Comparison of ENCODE assay signal across 8 mouse cellular contexts in genomic region chr3:67463450-67464372, GRCm38 (mm10). TPM values are rescaled to one million over a fixed set of nuclear protein-coding genes. Genes with fewer than 3 reads are reported as not detected.
DNase-seq lines count a peak whose midpoint lies in the region; TF ChIP-seq lines count a peak whose summit lies in the region.

Gene Lxn (minus strand): TSS chr3:67463926.

- WGBS in macrophage (ENCODE audit: missing documents), result 1% methylated on average over 43 of the region's 43 CpGs

- TF ChIP-seq CTCF in left cerebral cortex, adult 2 months (IDR thresholded peaks at IDR 0.05), result peak; percentile 20

- peak; percentile 70 for DNase-seq in adipocyte (ENCODE audit: low spot score)
- peak; percentile 71 for DNase-seq in embryo, embryonic 10.5 days (ENCODE audit: low spot score)
- peak; percentile 64 for DNase-seq in gastrocnemius, postnatal 14 days
- DNase-seq in induced T-regulatory cell, adult 2 months (ENCODE audit: low read depth), result peak; percentile 68
- peak; percentile 68 to 74 for DNase-seq in left cerebral cortex, adult 2 months (ENCODE audit: extremely low spot score in 1 of 2, low spot score in 2 of 2)
- peak; percentile 69 to 72 for DNase-seq in right cerebral cortex, adult 2 months (ENCODE audit: low spot score in 2 of 2)
- peak; percentile 30 for DNase-seq in urinary bladder, postnatal 10 days (ENCODE audit: low spot score)

- intact Hi-C loops in gastrocnemius, postnatal 14 days (cut with DNase I; ENCODE audit: low total_unique reads), result no loop called here
- intact Hi-C loops in left cerebral cortex, adult 2 months (cut with DNase I), result no loop called here

- H3K27ac ChIP-seq in left cerebral cortex, adult 2 months, result peak within 1 kb of the TSS; percentile 65
- peak within 1 kb of the TSS; percentile 56 for H3K27ac ChIP-seq in macrophage

- H3K79me2 ChIP-seq in macrophage (ENCODE audit: inconsistent target), result peaks cover 11% of the 10 kb centered on the region; the same call in 1 of the 2 replicates

- peaks cover 39% of the 10 kb centered on the region for H3K36me3 ChIP-seq in macrophage (ENCODE audit: inconsistent target)

- H3K4me3 ChIP-seq in left cerebral cortex, adult 2 months, result peak within 1 kb of the TSS; percentile 67
- peak within 1 kb of the TSS; percentile 75 for H3K4me3 ChIP-seq in macrophage (ENCODE audit: inconsistent target)

RNA-seq across cellular contexts. Expression of gene Lxn, which starts in this region (rescaled TPM):
- 1 to 10 TPM; 8.2 to 9.9 TPM for total RNA-seq in gastrocnemius, postnatal 14 days (2021)
- 10 to 100 TPM; 29.9 to 36.4 TPM for total RNA-seq in left cerebral cortex, adult 2 months (2021)
- total RNA-seq in macrophage (2018; cell fraction: chromatin; rRNA removed), result 10 to 100 TPM in 1 of 26 experiments, 1 to 10 TPM in 25; 1.3 to 13.1 (median 3.9) TPM
- total RNA-seq in macrophage (2018; cell fraction: cytosol; rRNA removed), result 10 to 100 TPM; 25.4 to 43.5 (median 34.8) TPM
- total RNA-seq in macrophage (2018; cell fraction: nucleus; rRNA removed), result 10 to 100 TPM in 7 of 26 experiments, 1 to 10 TPM in 19; 3.1 to 12.3 (median 7.4) TPM
- polyA plus RNA-seq in macrophage (2018), result 36.6 to 58.6 TPM (median 40.3 TPM) in 3 replicates

Comparison
In these comparisons a context has a peak if more than half of its experiments do, and no peak if none do; other contexts are left out.
1. Peak in every context shown above with its lines: DNase-seq, H3K4me3 ChIP-seq and H3K27ac ChIP-seq.